Mouse (Mus musculus): ENCODE measurements around the gene Zfp142. TPM values are rescaled to one million over a fixed set of nuclear protein-coding genes. Genes with fewer than 3 reads are reported as not detected.

The Zfp142 gene
- total RNA-seq (2015): 14.5 and 16.2 TPM in 2 replicates
- 6.2 and 7.2 TPM in 2 replicates for total RNA-seq (2017)

- peak; percentile 96 for ATAC-seq (ENCODE audit: poor library complexity, severe bottlenecking)
These were observed at the start of gene Zfp142, which contains the start of gene Bcs1l for GRCm38 (mm10) chr1:74587773-74588445. Gene Zfp142 (minus strand): TSS chr1:74588246. Gene Bcs1l (plus strand): TSS chr1:74588289.

GRCm38 (mm10) chr1:74632734-74633133 lies 44.7 kb upstream of the Zfp142 start:
- peak; percentile 87 for ATAC-seq (ENCODE audit: poor library complexity, severe bottlenecking)

GRCm38 (mm10) chr1:74628001-74628400 lies 40.0 kb upstream of the Zfp142 start:
- ATAC-seq (ENCODE audit: poor library complexity, severe bottlenecking): no peak

GRCm38 (mm10) chr1:74626076-74626475 lies 38.0 kb upstream of the Zfp142 start:
- ATAC-seq (ENCODE audit: poor library complexity, severe bottlenecking): no peak

GRCm38 (mm10) chr1:74624183-74624582 lies 36.1 kb upstream of the Zfp142 start:
- ATAC-seq (ENCODE audit: poor library complexity, severe bottlenecking): no peak

GRCm38 (mm10) chr1:74601267-74601962 lies 13.4 kb upstream of the Zfp142 start, which contains the start of the genes Rnf25 and Stk36:
Gene Rnf25 (minus strand): TSS chr1:74601397.
Gene Stk36 (plus strand): TSS chr1:74601445.
- peak; percentile 99 for ATAC-seq (ENCODE audit: poor library complexity, severe bottlenecking)

- ATAC-seq (ENCODE audit: poor library complexity, severe bottlenecking): peak; percentile 62; the same call in 1 of the 2 replicates
These were observed 12.6 kb upstream of the Zfp142 start for GRCm38 (mm10) chr1:74600501-74601266.

GRCm38 (mm10) chr1:74594434-74594833 lies 6.4 kb upstream of the Zfp142 start:
- ATAC-seq (ENCODE audit: poor library complexity, severe bottlenecking): peak; percentile 92

GRCm38 (mm10) chr1:74587233-74587772 lies 743 bp downstream of the Zfp142 start:
- peak; percentile 5 for ATAC-seq (ENCODE audit: poor library complexity, severe bottlenecking)

GRCm38 (mm10) chr1:74584616-74585398 lies 3.2 kb downstream of the Zfp142 start:
- no peak for ATAC-seq (ENCODE audit: poor library complexity, severe bottlenecking)

- ATAC-seq (ENCODE audit: poor library complexity, severe bottlenecking): no peak
These were observed 5.4 kb downstream of the Zfp142 start for GRCm38 (mm10) chr1:74582621-74583020.

- no peak for ATAC-seq (ENCODE audit: poor library complexity, severe bottlenecking)
These were observed 18.0 kb downstream of the Zfp142 start for GRCm38 (mm10) chr1:74569739-74570719.

GRCm38 (mm10) chr1:74565834-74566233 lies 22.2 kb downstream of the Zfp142 start:
- ATAC-seq (ENCODE audit: poor library complexity, severe bottlenecking): peak; percentile 30; the same call in 1 of the 2 replicates

- peak; percentile 82 for ATAC-seq (ENCODE audit: poor library complexity, severe bottlenecking)
These were observed 29.0 kb downstream of the Zfp142 start for GRCm38 (mm10) chr1:74559061-74559460.

- ATAC-seq (ENCODE audit: poor library complexity, severe bottlenecking): no peak
These were observed 43.9 kb downstream of the Zfp142 start, which contains the start of gene Usp37 for GRCm38 (mm10) chr1:74544184-74544583. Gene Usp37 (minus strand): TSS chr1:74544284.

- ATAC-seq (ENCODE audit: poor library complexity, severe bottlenecking): no peak
These were observed 45.5 kb downstream of the Zfp142 start, which contains the start of gene Plcd4 for GRCm38 (mm10) chr1:74542451-74542961. Gene Plcd4 (plus strand): TSS chr1:74542888.

GRCm38 (mm10) chr1:74538650-74539049 lies 49.4 kb downstream of the Zfp142 start:
- ATAC-seq (ENCODE audit: poor library complexity, severe bottlenecking): no peak

- ATAC-seq (ENCODE audit: poor library complexity, severe bottlenecking): no peak
These were observed 59.5 kb downstream of the Zfp142 start for GRCm38 (mm10) chr1:74528589-74528988.
